Mouse (Mus musculus): ENCODE measurements around the gene Eya4. TPM values are rescaled to one million over a fixed set of nuclear protein-coding genes. Genes with fewer than 3 reads are reported as not detected.

Eya4 gene
- polyA plus RNA-seq, 1 experiment = 4.0 TPM

DNA sequence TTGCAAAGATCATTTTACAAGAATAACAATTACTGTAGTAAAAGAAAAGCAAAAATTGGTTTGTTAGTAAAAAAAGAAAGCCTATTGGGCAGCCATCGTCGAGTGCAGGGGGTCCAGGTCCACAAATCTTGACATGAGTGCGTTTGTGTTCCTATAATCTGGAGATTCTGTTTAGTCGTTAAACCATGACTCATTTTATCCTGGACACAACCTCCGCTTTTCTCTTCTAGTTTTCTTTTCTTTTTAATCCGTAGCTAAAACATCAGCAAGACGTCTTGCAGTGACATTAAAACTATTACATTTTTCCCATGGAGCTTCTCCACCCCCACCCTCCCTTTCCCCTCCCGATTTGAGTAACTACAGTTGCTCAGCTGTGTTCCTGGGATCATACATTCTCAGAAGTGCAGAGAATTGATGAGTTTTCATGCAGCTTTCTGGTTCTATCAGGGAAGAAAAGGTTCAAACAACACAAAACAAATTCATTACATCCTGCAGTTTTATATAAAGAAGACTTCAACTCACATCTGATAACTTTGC, 297.1 kb downstream of the Eya4 start:
- no peak overlapping the region for H3K4me3 ChIP-seq (ENCODE audit: insufficient read depth, low read length)
- no peak overlapping the region for H3K27ac ChIP-seq (ENCODE audit: insufficient read depth, low read depth, low read length)
- no peaks in the 10 kb centered on the region for H3K4me1 ChIP-seq (ENCODE audit: control insufficient read depth, insufficient read depth, low read length)
- TF ChIP-seq POLR2A (IDR thresholded peaks at IDR 0.05; ENCODE audit: borderline replicate concordance, low read depth, low read length) (no peak), CTCF (IDR thresholded peaks at IDR 0.05; ENCODE audit: low read depth, low read length) (no peak)
